ENCODE assay signal across 9 mouse cellular contexts in the genomic region with DNA sequence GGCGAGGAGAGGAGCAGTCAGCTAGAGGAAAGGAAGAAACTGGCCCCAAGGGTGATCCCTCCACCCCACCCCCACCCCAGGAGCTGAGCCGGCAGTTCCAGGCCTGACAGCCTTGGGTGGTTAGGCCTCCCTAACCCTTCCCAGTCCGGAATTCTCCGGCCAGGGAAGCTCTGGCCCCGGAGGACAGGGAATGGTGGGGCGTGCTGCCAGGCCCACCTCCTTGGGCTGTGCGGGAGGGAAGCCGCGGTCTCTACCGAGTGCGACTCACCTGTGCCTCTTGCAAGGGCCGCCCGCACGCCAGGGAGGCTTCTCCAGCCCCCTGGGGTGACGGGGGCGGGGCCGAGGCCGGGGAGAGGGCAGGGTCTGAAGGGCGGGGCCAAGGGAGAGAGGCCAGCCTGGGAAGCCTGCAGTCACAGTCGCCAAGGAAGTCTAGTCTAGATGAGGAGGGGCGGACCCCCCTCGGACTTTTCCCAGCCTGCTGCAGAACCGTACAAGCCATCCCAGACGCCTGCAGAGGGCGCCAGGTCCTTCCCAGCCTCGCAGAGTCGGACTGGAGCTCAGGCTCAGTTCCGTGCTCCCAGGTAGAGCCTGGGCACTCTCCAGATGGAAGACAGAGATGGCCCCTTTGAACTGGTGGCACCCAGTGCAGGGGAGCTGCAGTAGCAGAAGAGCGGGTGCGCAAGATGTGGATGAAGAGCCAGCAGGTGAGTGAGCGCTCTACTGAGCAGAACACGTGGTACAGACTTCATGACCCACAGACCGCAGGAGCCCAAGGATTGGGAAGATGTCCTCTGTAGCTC. TPM values are rescaled to one million over a fixed set of nuclear protein-coding genes. Genes with fewer than 3 reads are reported as not detected.
DNase-seq lines count a peak whose midpoint lies in the region; ATAC-seq lines count a peak whose summit lies in the region.
"Had no signal": no experiment of that assay in that cellular context is flagged by ENCODE, and none has a peak within 500 bp of the region (broad histone marks: within the 10 kb centered on the region; RNA-seq: fewer than 3 reads in every experiment).

A gene (minus strand): TSS at position 590 of the 800 bp plus-strand sequence.

- intact Hi-C loops in left cerebral cortex, postnatal 14 days (cut with DNase I): no loop called here

- no peak within 1 kb of the TSS for H3K27ac ChIP-seq in hindbrain, embryonic 13.5 days
- H3K27ac ChIP-seq: macrophage had no signal

- peak; percentile 88 to 95 for DNase-seq in adrenal gland, adult (ENCODE audit: inconsistent age in 2 of 2, low spot score in 1 of 2)
- DNase-seq in cerebellum, postnatal 25 days: peak; percentile 60 to 77
- DNase-seq in gastrocnemius, adult 18-20 months (ENCODE audit: low spot score): peak; percentile 61
- peak; percentile 73 to 74 for DNase-seq in left cerebral cortex, postnatal 14 days (ENCODE audit: low spot score in 2 of 2)
- DNase-seq in right cerebral cortex, postnatal 4 days: peak; percentile 65
- DNase-seq in T-cell, adult 2 months (ENCODE audit: low spot score): no peak

- H3K36me3 ChIP-seq in hindbrain, embryonic 13.5 days: peaks cover 16% of the 10 kb centered on the region

- H3K4me3 ChIP-seq in hindbrain, embryonic 13.5 days: peak within 1 kb of the TSS; percentile 29

- no peaks in the 10 kb centered on the region for H3K9me3 ChIP-seq in hindbrain, embryonic 13.5 days

- peak; percentile 55 for ATAC-seq in hindbrain, embryonic 13.5 days (ENCODE audit: low FRiP score)
- ATAC-seq in megakaryocyte progenitor cell, adult 5-6 weeks (replicated peaks; ENCODE audit: poor library complexity): peak; percentile 52

- peak within 1 kb of the TSS; percentile 65 for H3K9ac ChIP-seq in hindbrain, embryonic 13.5 days

- peaks cover 37% of the 10 kb centered on the region for H3K4me1 ChIP-seq in hindbrain, embryonic 13.5 days (replicated peaks)

- peak within 1 kb of the TSS; percentile 59 for H3K4me2 ChIP-seq in hindbrain, embryonic 13.5 days

- peaks cover 43% of the 10 kb centered on the region for H3K27me3 ChIP-seq in hindbrain, embryonic 13.5 days

- WGBS in hindbrain, embryonic 13.5 days: under 1% methylated on average over 33 of the region's 33 CpGs

RNA-seq across cellular contexts. Expression of the gene that starts here (rescaled TPM):
- total RNA-seq in gastrocnemius, adult 18-20 months (2021): 1 to 10 TPM; 1.4 to 2.2 TPM
- polyA plus RNA-seq in hindbrain, embryonic 13.5 days (2015; fragmentation: Nextera tagmentation; extraction: Ambion mirVana): 7.3 and 8.1 TPM in 2 replicates
- total RNA-seq in left cerebral cortex, postnatal 14 days (2021): 1 to 10 TPM; 4.5 to 4.9 TPM
- total RNA-seq in megakaryocyte progenitor cell, adult 5-6 weeks (2015): 8.2 and 13.6 TPM in 2 replicates
- 2.6 and 4.6 TPM in 2 replicates for total RNA-seq in megakaryocyte progenitor cell, adult 5-6 weeks (2017)
